Mouse (Mus musculus) spleen, adult 12 weeks (tissue): Measurements from ENCODE around the gene Ddr2.
"Not testable (repeated sequence)": the region's sequence is repeated elsewhere in the genome, so short reads cannot be mapped to it uniquely, and the experiment has no call there.

ENCODE experiments used
- DNase-seq: peaks from one replicate; pipeline ENCODE4 v3.0.0; 2022; ENCODE audit warnings: low spot score

Gene Ddr2

DNA sequence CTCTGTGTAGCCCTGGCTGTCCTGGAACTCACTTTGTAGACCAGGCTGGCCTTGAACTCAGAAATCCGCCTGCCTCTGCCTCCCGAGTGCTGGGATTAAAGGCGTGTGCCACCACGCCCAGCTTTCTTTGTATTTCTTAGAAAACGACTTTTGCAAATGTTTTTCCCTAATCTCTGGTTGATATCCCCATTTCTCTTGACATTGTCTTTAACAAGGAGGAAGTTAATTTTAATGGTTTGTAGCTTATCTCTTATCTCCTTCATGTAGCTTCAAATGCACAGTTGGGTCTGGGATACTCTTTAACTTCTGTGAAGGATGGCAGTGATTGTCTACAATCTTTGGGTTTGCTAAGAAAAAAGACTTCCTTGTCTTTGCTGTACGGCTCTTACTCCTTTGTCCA lies 7.7 kb downstream of the Ddr2 start:
- not testable (repeated sequence) for DNase-seq

DNA sequence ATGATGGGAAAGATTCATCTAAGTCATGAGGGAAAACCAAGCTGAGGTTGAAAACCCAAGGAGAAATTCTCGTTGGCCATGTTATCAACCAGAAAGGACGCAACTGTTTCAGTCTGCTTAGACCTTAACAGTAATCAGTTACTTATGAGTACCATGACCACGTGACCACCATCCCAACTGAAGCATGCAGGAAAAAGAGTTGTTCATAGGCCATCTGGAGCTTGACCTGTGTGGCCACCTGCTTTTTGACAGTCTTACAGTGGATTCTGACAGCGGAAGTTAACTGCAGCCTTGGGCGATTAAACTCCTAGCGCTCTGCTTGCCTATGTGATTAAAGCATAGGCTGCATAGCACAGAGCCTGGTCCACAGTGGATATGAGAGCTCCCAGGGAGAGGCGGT lies 23.9 kb downstream of the Ddr2 start:
- DNase-seq: no peak

- no peak for DNase-seq
Observed at GRCm38 (mm10) chr1:170084151-170084796, 26.3 kb downstream of the Ddr2 start.

- DNase-seq: no peak
Observed at GRCm38 (mm10) chr1:170080907-170081306, 29.7 kb downstream of the Ddr2 start.

- DNase-seq: no peak
Observed at GRCm38 (mm10) chr1:170079465-170079864, 31.1 kb downstream of the Ddr2 start.

DNA sequence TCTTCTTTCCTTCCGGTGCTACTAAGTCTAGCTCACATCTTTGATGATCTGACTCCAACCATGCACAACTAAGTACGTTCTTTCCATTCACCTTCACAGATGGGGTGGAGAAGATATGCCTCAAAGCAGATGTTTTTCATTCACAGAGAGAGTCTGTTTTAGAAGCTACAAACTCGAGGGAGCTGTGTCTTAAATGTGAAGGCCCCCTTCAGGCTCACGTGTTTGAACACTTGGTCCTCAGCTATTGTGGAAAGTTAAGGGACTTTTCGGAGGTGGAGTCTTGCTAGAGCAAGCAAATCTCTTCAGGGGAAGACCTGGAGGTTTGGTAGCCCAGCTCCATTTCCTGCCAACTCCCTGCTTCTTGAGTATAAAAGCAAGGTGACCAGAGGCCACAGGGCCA lies 34.2 kb downstream of the Ddr2 start:
- no peak for DNase-seq

- no peak for DNase-seq
Observed at GRCm38 (mm10) chr1:170073768-170074167, 36.8 kb downstream of the Ddr2 start.

- no peak for DNase-seq
Observed at GRCm38 (mm10) chr1:170069143-170069542, 41.4 kb downstream of the Ddr2 start.

- no peak for DNase-seq
Observed at GRCm38 (mm10) chr1:170065931-170066330, 44.6 kb downstream of the Ddr2 start.

- no peak for DNase-seq
Observed at GRCm38 (mm10) chr1:170065009-170065408, 45.6 kb downstream of the Ddr2 start.

GRCm38 (mm10) chr1:170064083-170064494 lies 46.5 kb downstream of the Ddr2 start:
- DNase-seq: no peak

- DNase-seq: no peak
Observed at GRCm38 (mm10) chr1:170060214-170060613, 50.3 kb downstream of the Ddr2 start.

DNA sequence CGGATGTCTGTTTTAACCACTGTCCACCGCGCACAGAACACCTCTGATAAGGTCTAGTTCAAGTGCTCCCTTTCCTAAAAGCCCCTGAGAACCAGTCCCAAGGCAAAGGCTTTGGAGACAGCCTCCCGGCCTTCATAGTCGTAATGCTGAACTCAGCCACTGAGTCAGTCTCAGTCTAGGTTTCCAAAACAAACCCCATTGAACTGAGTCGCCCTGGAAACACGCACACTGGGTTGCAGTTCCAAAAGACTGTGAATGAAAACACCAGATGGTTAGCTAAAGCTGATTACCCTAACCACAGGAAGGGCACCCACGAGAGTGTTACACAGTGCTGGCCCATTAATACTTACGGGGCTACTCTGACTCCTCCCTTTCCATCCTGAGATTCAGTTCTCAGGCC lies 51.2 kb downstream of the Ddr2 start:
- DNase-seq: no peak

GRCm38 (mm10) chr1:170058051-170058450 lies 52.5 kb downstream of the Ddr2 start:
- no peak for DNase-seq

DNA sequence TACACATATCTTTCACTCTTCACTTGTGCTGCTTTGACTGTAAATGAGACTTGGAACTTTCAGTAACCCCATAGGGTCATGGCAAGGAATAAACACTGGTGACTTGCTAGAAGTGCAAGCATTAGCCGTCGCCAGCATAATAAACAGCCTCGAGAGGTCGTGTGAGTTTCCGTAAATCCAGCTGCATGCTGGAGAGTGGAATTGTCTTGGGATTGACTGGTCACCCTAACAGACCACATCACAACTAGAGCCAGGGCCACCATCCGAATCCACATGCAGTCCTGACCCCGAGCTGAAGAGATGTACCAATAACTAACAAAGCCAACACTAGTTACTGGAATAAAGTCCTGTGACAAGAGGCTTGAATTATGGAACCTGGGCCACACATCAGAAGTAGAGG lies 53.0 kb downstream of the Ddr2 start:
- no peak for DNase-seq

GRCm38 (mm10) chr1:170056921-170057320 lies 53.6 kb downstream of the Ddr2 start:
- no peak for DNase-seq

DNA sequence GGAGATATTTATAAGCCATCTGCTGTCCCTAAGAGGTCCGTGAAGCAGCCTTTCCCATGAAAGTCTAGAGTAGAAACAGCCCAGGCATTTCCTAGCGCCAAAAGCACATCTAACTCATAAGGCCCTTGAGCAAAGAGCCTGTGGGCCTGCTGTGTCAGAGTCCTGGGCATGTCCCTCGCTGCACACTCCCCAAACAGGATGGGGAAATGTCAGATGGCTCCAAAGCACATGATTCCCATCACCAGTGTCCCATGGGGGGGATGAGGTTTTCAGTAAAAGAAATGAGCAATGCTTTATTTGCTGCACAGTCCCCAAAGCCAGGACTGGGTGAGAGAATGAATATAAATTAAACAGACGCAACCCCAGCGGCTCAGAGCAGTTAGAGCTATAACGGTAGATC lies 54.3 kb downstream of the Ddr2 start:
- no peak for DNase-seq

- DNase-seq: no peak
Observed at GRCm38 (mm10) chr1:170052469-170053065, 58.0 kb downstream of the Ddr2 start.

DNA sequence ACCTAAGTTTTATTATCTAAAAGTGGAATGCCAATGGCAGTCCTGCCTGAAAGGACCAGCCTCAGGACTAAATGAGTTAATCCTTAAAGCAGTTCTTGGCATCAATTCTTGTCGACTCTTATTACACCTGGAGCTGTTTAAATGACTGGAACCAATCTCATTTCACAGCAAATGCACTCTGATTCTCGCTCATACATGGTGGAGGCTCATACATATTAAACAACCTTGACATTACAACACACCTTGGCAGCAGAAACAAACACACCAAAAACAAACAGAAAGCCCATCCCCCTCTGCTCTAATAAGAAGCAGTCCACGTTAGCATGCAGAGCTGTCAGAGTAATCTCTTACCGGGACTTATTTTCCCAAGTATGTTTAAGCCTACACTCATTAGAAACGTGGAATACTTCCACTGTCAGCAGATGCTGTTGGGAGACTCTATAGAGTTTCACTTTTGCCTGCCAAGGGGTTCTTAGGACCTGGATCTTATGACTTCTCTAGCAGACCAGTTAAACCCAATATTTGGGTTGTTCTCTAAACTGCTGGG lies 58.9 kb downstream of the Ddr2 start:
- DNase-seq: no peak

DNA sequence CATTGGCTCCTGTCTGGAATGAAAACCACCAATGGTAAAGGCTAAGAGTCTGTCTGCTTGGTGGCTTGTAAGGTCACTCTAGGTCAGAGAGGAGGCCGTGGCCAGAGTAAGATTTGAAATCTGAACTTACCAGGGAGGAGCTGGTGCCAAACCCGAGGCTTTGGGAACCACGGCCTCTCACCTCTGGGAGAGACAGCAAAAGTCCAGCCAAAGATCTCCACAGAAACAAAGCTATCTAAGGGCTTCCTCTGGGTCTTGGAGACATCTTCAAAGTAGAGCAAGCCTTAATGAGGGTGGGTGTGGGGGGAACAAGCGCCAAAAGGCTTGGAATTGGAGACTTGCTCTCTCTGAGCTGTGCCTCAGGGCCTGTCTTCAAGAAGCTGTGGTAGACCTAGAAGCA lies 62.1 kb downstream of the Ddr2 start:
- DNase-seq: no peak

DNA sequence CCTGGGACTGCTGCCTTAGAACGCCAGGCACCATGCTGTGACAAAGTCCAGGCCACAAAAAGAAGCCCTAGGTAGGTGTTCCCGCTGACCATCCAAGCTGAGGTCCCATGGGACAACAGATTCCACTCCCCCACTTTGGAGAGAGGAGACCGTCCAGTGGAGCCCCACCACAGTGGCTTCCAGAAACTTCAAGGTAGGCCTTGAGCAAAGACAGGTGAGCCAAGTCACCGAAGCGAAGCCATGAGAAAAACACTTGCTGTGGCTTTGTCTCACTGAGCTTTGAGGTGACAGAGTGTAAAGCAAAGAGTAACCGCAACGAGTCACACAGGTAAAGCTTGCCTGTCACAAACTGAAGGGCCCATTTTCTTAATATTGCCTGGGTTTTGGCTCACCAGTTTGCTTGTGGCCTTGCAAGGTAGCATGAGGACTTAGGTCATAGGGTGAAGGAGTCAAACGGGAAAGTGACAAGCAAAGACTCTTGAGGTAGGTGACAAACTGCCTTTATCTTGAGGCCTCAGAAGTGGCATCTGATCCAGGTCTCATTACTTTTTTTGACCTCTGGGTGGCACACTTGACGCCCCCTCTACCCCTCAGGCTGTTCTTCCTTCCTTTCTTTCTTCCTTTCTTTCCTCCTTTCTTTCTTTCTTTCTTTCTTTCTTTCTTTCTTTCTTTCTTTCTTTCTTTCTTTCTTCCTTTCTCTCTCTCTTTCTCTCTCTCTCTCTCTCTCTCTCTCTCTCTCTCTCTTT lies 65.7 kb downstream of the Ddr2 start:
- DNase-seq: no peak

GRCm38 (mm10) chr1:170043753-170044152 lies 66.8 kb downstream of the Ddr2 start:
- no peak for DNase-seq

- no peak for DNase-seq
Observed at GRCm38 (mm10) chr1:170042996-170043395, 67.6 kb downstream of the Ddr2 start.
